Mouse (Mus musculus) MEL (cell line): ENCODE data around the gene Chrm4. TPM values are rescaled to one million over a fixed set of nuclear protein-coding genes. Genes with fewer than 3 reads are reported as not detected.

ENCODE experiments used
- DNase-seq: peaks from one replicate; pipeline ENCODE4 v3.0.0; 2011; ENCODE audit warnings: low read depth, low spot score
- H3K27ac ChIP-seq: 2 replicates; pipeline ENCODE4 v1.5.1; 2012; ENCODE audit warnings: low read depth, mild to moderate bottlenecking, control low read depth, low read length, moderate library complexity; ENCODE audit not compliant: control insufficient read depth
- H3K27me3 ChIP-seq, 2 experiments: fragments of 150-350 bp in 1 of 2; sonication (generic) in 1 of 2; 2 replicates each; pipeline ENCODE4 v1.6.1; 2012; ENCODE audit warnings: low read length in 2 of 2, mild to moderate bottlenecking in 2 of 2, improper control_type of control experiment in 1 of 2, moderate library complexity in 1 of 2; ENCODE audit not compliant: insufficient read depth in 2 of 2, control insufficient read depth in 1 of 2
- H3K36me3 ChIP-seq, 2 experiments: 2 replicates each; pipeline ENCODE4 v1.6.1; 2012 to 2014; ENCODE audit warnings: low read length in 2 of 2, improper control_type of control experiment in 1 of 2, inconsistent platforms in 1 of 2, mild to moderate bottlenecking in 1 of 2; ENCODE audit not compliant: insufficient read depth in 2 of 2, control insufficient read depth in 1 of 2
- H3K4me1 ChIP-seq, 2 experiments: fragments of 150-350 bp in 1 of 2; sonication (generic) in 1 of 2; 2 replicates each; pipeline ENCODE4 v1.6.1; 2012; ENCODE audit warnings: low read length in 2 of 2, improper control_type of control experiment in 1 of 2, mild to moderate bottlenecking in 1 of 2; ENCODE audit not compliant: insufficient read depth in 2 of 2, control insufficient read depth in 1 of 2
- H3K4me3 ChIP-seq, 2 experiments: fragments of 150-350 bp in 1 of 2; sonication (generic) in 1 of 2; 2 replicates each; pipeline ENCODE4 v1.5.1; 2012; ENCODE audit warnings: low read depth in 2 of 2, low read length in 2 of 2, mild to moderate bottlenecking in 2 of 2, moderate library complexity in 2 of 2, control low read depth in 1 of 2, improper control_type of control experiment in 1 of 2; ENCODE audit not compliant: control insufficient read depth in 1 of 2, insufficient read depth in 1 of 2
- H3K79me2 ChIP-seq: 2 replicates; pipeline ENCODE4 v1.6.1; 2012; ENCODE audit warnings: mild to moderate bottlenecking, low read length, moderate library complexity; ENCODE audit not compliant: control insufficient read depth, poor library complexity, insufficient read depth
- H3K9ac ChIP-seq: 2 replicates; pipeline ENCODE4 v1.6.1; 2012; ENCODE audit warnings: low read depth, mild to moderate bottlenecking, control low read depth, low read length, moderate library complexity; ENCODE audit not compliant: control insufficient read depth, poor library complexity, severe bottlenecking
- H3K9me3 ChIP-seq: fragments of 150-350 bp; sonication (generic); replicated peaks from 2 replicates; pipeline ENCODE4 v1.6.1; 2012; ENCODE audit warnings: mild to moderate bottlenecking, low read length, improper control_type of control experiment, moderate library complexity; ENCODE audit not compliant: insufficient read depth
- BHLHE40 ChIP-seq: IDR thresholded peaks from 2 replicates; pipeline ENCODE4 v1.6.1; 2012; ENCODE audit warnings: low read depth, mild to moderate bottlenecking, inconsistent platforms, low read length, improper control_type of control experiment, borderline replicate concordance
- CHD1 ChIP-seq: IDR thresholded peaks from 2 replicates; pipeline ENCODE4 v1.6.1; 2012; ENCODE audit warnings: low read depth, mild to moderate bottlenecking, inconsistent platforms, low read length, improper control_type of control experiment
- CHD2 ChIP-seq: IDR thresholded peaks from 2 replicates; pipeline ENCODE4 v1.6.1; 2011; ENCODE audit warnings: low read length, improper control_type of control experiment
- CTCF ChIP-seq, 3 experiments: IDR thresholded peaks in 2 of 3; conservative IDR thresholded peaks in 1 of 3; 2 replicates each; pipeline ENCODE4 v1.5.1; 2011 to 2012; ENCODE audit warnings: low read length in 3 of 3, low read depth in 2 of 3, mild to moderate bottlenecking in 2 of 3, improper control_type of control experiment in 1 of 3, inconsistent platforms in 1 of 3, mixed read lengths in 1 of 3, moderate library complexity in 1 of 3; ENCODE audit not compliant: control insufficient read depth in 1 of 3, insufficient read depth in 1 of 3, poor library complexity in 1 of 3, severe bottlenecking in 1 of 3
- E2F4 ChIP-seq: IDR thresholded peaks from 2 replicates; pipeline ENCODE4 v1.6.1; 2011; ENCODE audit warnings: low read depth, low read length, improper control_type of control experiment, borderline replicate concordance
- ELF1 ChIP-seq: IDR thresholded peaks from 2 replicates; pipeline ENCODE4 v1.6.1; 2014; ENCODE audit warnings: low read depth, mild to moderate bottlenecking, inconsistent platforms, low read length, improper control_type of control experiment, moderate library complexity
- EP300 ChIP-seq, 2 experiments: IDR thresholded peaks; 2 replicates each; pipeline ENCODE4 v1.6.1; 2011; ENCODE audit warnings: improper control_type of control experiment in 2 of 2, low read length in 2 of 2, low read depth in 1 of 2, mild to moderate bottlenecking in 1 of 2
- ETS1 ChIP-seq: IDR thresholded peaks from 2 replicates; pipeline ENCODE4 v1.6.1; 2012; ENCODE audit warnings: low read depth, mild to moderate bottlenecking, inconsistent platforms, low read length, improper control_type of control experiment, moderate library complexity
- GABPA ChIP-seq: IDR thresholded peaks from 2 replicates; pipeline ENCODE4 v1.6.1; 2012; ENCODE audit warnings: low read depth, mild to moderate bottlenecking, inconsistent platforms, low read length, improper control_type of control experiment, moderate library complexity
- HCFC1 ChIP-seq: IDR thresholded peaks from 2 replicates; pipeline ENCODE4 v1.6.1; 2012; ENCODE audit warnings: low read depth, mild to moderate bottlenecking, inconsistent platforms, low read length, improper control_type of control experiment, moderate library complexity
- JUND ChIP-seq: IDR thresholded peaks from 2 replicates; pipeline ENCODE4 v1.6.1; 2011; ENCODE audit warnings: low read depth, mild to moderate bottlenecking, improper control_type of control experiment, low read length
- KAT2A ChIP-seq: conservative IDR thresholded peaks from 2 replicates; pipeline ENCODE4 v1.6.1; 2012; ENCODE audit warnings: low read depth, low read length, improper control_type of control experiment, inconsistent platforms
- MAFK ChIP-seq: IDR thresholded peaks from 2 replicates; pipeline ENCODE4 v1.6.1; 2011; ENCODE audit warnings: low read depth, mild to moderate bottlenecking, low read length, improper control_type of control experiment, borderline replicate concordance
- MAX ChIP-seq: IDR thresholded peaks from 2 replicates; pipeline ENCODE4 v1.6.1; 2011; ENCODE audit warnings: low read length, improper control_type of control experiment
- MAZ ChIP-seq: IDR thresholded peaks from 2 replicates; pipeline ENCODE4 v1.6.1; 2012; ENCODE audit warnings: low read depth, mild to moderate bottlenecking, inconsistent platforms, low read length, improper control_type of control experiment
- MEF2A ChIP-seq: IDR thresholded peaks from 2 replicates; pipeline ENCODE4 v1.6.1; 2014; ENCODE audit warnings: low read depth, mild to moderate bottlenecking, inconsistent platforms, low read length, improper control_type of control experiment; ENCODE audit not compliant: poor library complexity, insufficient replicate concordance, severe bottlenecking; ENCODE audit errors: extremely low read depth
- MXI1 ChIP-seq: IDR thresholded peaks from 2 replicates; pipeline ENCODE4 v1.6.1; 2011; ENCODE audit warnings: mild to moderate bottlenecking, low read depth, low read length, improper control_type of control experiment
- MYB ChIP-seq: IDR thresholded peaks from 2 replicates; pipeline ENCODE4 v1.6.1; 2011; ENCODE audit warnings: mild to moderate bottlenecking, low read depth, low read length, improper control_type of control experiment
- MYC ChIP-seq: IDR thresholded peaks from 2 replicates; pipeline ENCODE4 v1.6.1; 2011; ENCODE audit warnings: low read depth, mild to moderate bottlenecking, low read length, improper control_type of control experiment, moderate library complexity
- NRF1 ChIP-seq: IDR thresholded peaks from 2 replicates; pipeline ENCODE4 v1.6.1; 2014; ENCODE audit warnings: low read depth, mild to moderate bottlenecking, inconsistent platforms, low read length, improper control_type of control experiment, moderate library complexity; ENCODE audit not compliant: poor library complexity, insufficient read depth, severe bottlenecking
- POLR2A ChIP-seq, 2 experiments: IDR thresholded peaks; 2 replicates each; pipeline ENCODE4 v1.6.1; 2011 to 2012; ENCODE audit warnings: low read length in 2 of 2, mild to moderate bottlenecking in 2 of 2, control low read depth in 1 of 2, improper control_type of control experiment in 1 of 2, low read depth in 1 of 2, moderate library complexity in 1 of 2; ENCODE audit not compliant: control insufficient read depth in 1 of 2, insufficient read depth in 1 of 2, poor library complexity in 1 of 2
- POLR2AphosphoS2 ChIP-seq: IDR thresholded peaks from 2 replicates; pipeline ENCODE4 v1.6.1; 2011; ENCODE audit warnings: low read length, improper control_type of control experiment
- POLR2AphosphoS5 ChIP-seq: IDR thresholded peaks from 2 replicates; pipeline ENCODE4 v1.6.1; 2012; ENCODE audit warnings: low read depth, borderline replicate concordance, mild to moderate bottlenecking, inconsistent platforms, low read length, moderate library complexity, mixed read lengths
- RAD21 ChIP-seq: IDR thresholded peaks from 2 replicates; pipeline ENCODE4 v1.6.1; 2011; ENCODE audit warnings: mild to moderate bottlenecking, low read depth, low read length, improper control_type of control experiment
- RCOR1 ChIP-seq: IDR thresholded peaks from 2 replicates; pipeline ENCODE4 v1.6.1; 2012; ENCODE audit warnings: low read depth, mild to moderate bottlenecking, inconsistent platforms, low read length, improper control_type of control experiment
- SIN3A ChIP-seq: IDR thresholded peaks from 2 replicates; pipeline ENCODE4 v1.6.1; 2012; ENCODE audit warnings: low read length, improper control_type of control experiment, inconsistent platforms
- SMC3 ChIP-seq: IDR thresholded peaks from 2 replicates; pipeline ENCODE4 v1.6.1; 2011; ENCODE audit warnings: low read depth, low read length, improper control_type of control experiment
- TAL1 ChIP-seq: IDR thresholded peaks from 2 replicates; pipeline ENCODE4 v1.6.1; 2012; ENCODE audit warnings: mild to moderate bottlenecking, inconsistent platforms, low read length, moderate library complexity, mixed read lengths
- TBP ChIP-seq: IDR thresholded peaks from 2 replicates; pipeline ENCODE4 v1.8.0; 2011; ENCODE audit warnings: low read depth, low read length, improper control_type of control experiment
- TCF12 ChIP-seq: IDR thresholded peaks from 2 replicates; pipeline ENCODE4 v1.6.1; 2014; ENCODE audit warnings: low read depth, mild to moderate bottlenecking, inconsistent platforms, low read length, improper control_type of control experiment, moderate library complexity
- UBTF ChIP-seq: IDR thresholded peaks from 2 replicates; pipeline ENCODE4 v1.6.1; 2012; ENCODE audit warnings: low read depth, mild to moderate bottlenecking, inconsistent platforms, low read length, improper control_type of control experiment, moderate library complexity, borderline replicate concordance; ENCODE audit not compliant: insufficient read depth
- USF1 ChIP-seq: IDR thresholded peaks from 2 replicates; pipeline ENCODE4 v1.6.1; 2014; ENCODE audit warnings: low read depth, mild to moderate bottlenecking, inconsistent platforms, low read length, improper control_type of control experiment, moderate library complexity
- USF2 ChIP-seq, 2 experiments: IDR thresholded peaks; 2 replicates each; pipeline ENCODE4 v1.6.1; 2011 to 2012; ENCODE audit warnings: improper control_type of control experiment in 2 of 2, low read length in 2 of 2, borderline replicate concordance in 1 of 2, inconsistent platforms in 1 of 2, low read depth in 1 of 2, mild to moderate bottlenecking in 1 of 2; ENCODE audit not compliant: insufficient read depth in 1 of 2
- ZC3H11A ChIP-seq: IDR thresholded peaks from 2 replicates; pipeline ENCODE4 v1.6.1; 2012; ENCODE audit warnings: low read depth, mild to moderate bottlenecking, inconsistent platforms, low read length, improper control_type of control experiment
- ZKSCAN1 ChIP-seq: IDR thresholded peaks from 2 replicates; pipeline ENCODE4 v1.6.1; 2012; ENCODE audit warnings: low read depth, mild to moderate bottlenecking, inconsistent platforms, low read length, improper control_type of control experiment, moderate library complexity
- ZMIZ1 ChIP-seq: IDR thresholded peaks from 2 replicates; pipeline ENCODE4 v1.6.1; 2012; ENCODE audit warnings: low read depth, mild to moderate bottlenecking, inconsistent platforms, low read length, improper control_type of control experiment, moderate library complexity
- ZNF384 ChIP-seq: IDR thresholded peaks from 2 replicates; pipeline ENCODE4 v1.6.1; 2012; ENCODE audit warnings: low read depth, mild to moderate bottlenecking, inconsistent platforms, low read length, improper control_type of control experiment
- polyA plus RNA-seq, 2 experiments: library from polyadenylated mRNA; stranded (reverse) in 1 of 2; unstranded in 1 of 2; fragments of >175 nt in 1 of 2; fragments of >200 nt in 1 of 2; gene quantifications; 2 replicates each; pipeline versions ENCODE4 v1.2.1 to v1.2.4; 2012; ENCODE audit warnings: low replicate concordance in 2 of 2, low read depth in 1 of 2; ENCODE audit not compliant: insufficient read length in 2 of 2, insufficient read depth in 1 of 2, missing spikeins in 1 of 2
- total RNA-seq: library from RNA; depleted of rRNA; stranded (reverse); fragments of 300-350 nt; gene quantifications from 2 replicates; pipeline ENCODE4 v1.2.3, GENCODE M21; 2012

Chrm4 gene
- total and polyA plus RNA-seq, 3 experiments, result 21.5 to 29.0 TPM; not detected in 1

DNA sequence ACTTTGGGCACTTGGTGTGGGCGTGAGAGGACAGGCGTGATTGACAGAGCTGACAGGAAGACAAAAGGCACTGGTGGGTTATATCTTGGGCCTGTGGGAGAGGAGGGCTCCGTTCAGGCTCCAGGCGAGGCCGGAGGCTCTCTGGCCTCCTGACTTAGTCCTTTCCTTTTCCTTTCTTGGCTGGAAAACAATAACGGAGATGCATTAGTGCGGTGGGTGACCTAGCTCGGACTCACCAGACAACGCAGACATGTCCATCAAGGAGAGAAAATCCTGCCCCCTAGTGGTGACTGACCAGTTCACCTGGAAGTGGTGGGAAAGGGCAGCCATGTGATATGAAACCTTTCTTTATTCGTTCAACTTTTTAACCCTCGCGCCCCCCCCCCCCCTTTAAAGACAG, 2.9 kb downstream of the Chrm4 start:
- H3K9ac ChIP-seq, result no peak overlapping the region
- H3K27ac ChIP-seq, result no peak overlapping the region
- H3K27me3 ChIP-seq, result no peaks in the 10 kb centered on the region
- H3K4me1 ChIP-seq, result peaks cover 0 to 9% of the 10 kb centered on the region in 2 experiments; a peak in 2 of 4 replicates
- DNase-seq, result peak; percentile 67
- H3K4me3 ChIP-seq, result no peak overlapping the region
- peaks cover 10% of the 10 kb centered on the region; the same call in 1 of the 2 replicates for H3K79me2 ChIP-seq
- no peak for TF ChIP-seq MAFK
- TF ChIP-seq KAT2A, result no peak
- no peak for TF ChIP-seq POLR2A (IDR thresholded peaks at IDR 0.05; ENCODE audit: control insufficient read depth in 1 of 2, insufficient read depth in 1 of 2, low read depth in 1 of 2, low read length in 2 of 2, poor library complexity in 1 of 2)
- TF ChIP-seq ELF1, result no peak
- TF ChIP-seq RAD21, result peak; percentile 35
- peak; percentile 64 to 73 (median 70) for TF ChIP-seq CTCF (IDR thresholded peaks at IDR 0.05 in 2 of 3, conservative IDR thresholded peaks at IDR 0.05 in 1 of 3; ENCODE audit: control insufficient read depth in 1 of 3, insufficient read depth in 1 of 3, low read depth in 2 of 3, low read length in 3 of 3, poor library complexity in 1 of 3, severe bottlenecking in 1 of 3)
- TF ChIP-seq MAZ, result no peak
- TF ChIP-seq RCOR1, result no peak
- no peak for TF ChIP-seq JUND
- no peak for TF ChIP-seq NRF1
- TF ChIP-seq E2F4, result no peak
- TF ChIP-seq SIN3A, result 0 out of 2 replicates have a peak, but pooled peaks have one; percentile 29
- no peak for TF ChIP-seq MXI1
- TF ChIP-seq MEF2A, result no peak
- no peak; the same call in 1 of the 2 replicates for TF ChIP-seq MAX
- no peak for TF ChIP-seq EP300 (IDR thresholded peaks at IDR 0.05; ENCODE audit: low read depth in 1 of 2, low read length in 2 of 2)
- no peak for TF ChIP-seq ZMIZ1
- TF ChIP-seq BHLHE40, result no peak
- TF ChIP-seq GABPA, result no peak
- TF ChIP-seq CHD2, result no peak
- TF ChIP-seq ZNF384, result 0 out of 2 replicates have a peak, but pooled peaks have one; percentile 30
- no peak for TF ChIP-seq MYB
- TF ChIP-seq TBP, result no peak
- TF ChIP-seq HCFC1, result no peak
- TF ChIP-seq POLR2AphosphoS5, result no peak
- TF ChIP-seq USF1, result no peak
- no peak for TF ChIP-seq TCF12
- no peak for TF ChIP-seq POLR2AphosphoS2
- no peak for TF ChIP-seq ETS1
- no peak for TF ChIP-seq USF2 (IDR thresholded peaks at IDR 0.05; ENCODE audit: borderline replicate concordance in 1 of 2, insufficient read depth in 1 of 2, low read depth in 1 of 2, low read length in 2 of 2)
- TF ChIP-seq ZC3H11A, result peak; percentile 23; the same call in 1 of the 2 replicates
- no peak for TF ChIP-seq UBTF
- TF ChIP-seq SMC3, result peak; percentile 56
- TF ChIP-seq TAL1, result no peak
- TF ChIP-seq CHD1, result no peak
- TF ChIP-seq ZKSCAN1, result no peak
- TF ChIP-seq MYC, result 0 out of 2 replicates have a peak, but pooled peaks have one; percentile 37
- no peaks in the 10 kb centered on the region for H3K36me3 ChIP-seq
- no peaks in the 10 kb centered on the region for H3K9me3 ChIP-seq
